Mouse (Mus musculus): Measurements from ENCODE around the gene Aen.

The Aen gene

DNA sequence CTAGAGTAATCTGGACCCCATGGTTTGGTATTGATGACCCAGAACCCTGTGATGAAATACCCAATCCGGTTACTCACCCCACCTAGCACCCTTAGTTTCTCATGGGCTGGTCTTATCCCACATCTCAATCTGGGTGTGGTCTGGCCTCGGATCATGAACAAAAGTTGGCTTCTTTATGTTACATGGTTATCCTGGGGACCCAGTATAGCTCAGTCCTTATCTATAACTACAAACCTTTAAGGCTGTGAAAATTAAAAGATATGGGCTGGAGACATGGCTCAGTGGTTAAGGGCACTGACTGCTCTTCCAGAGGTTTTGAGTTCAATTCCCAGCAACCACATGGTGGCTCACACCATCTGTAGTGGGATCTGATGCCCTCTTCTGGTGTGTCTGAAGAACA, 46.9 kb downstream of the Aen start:
- no peak for DNase-seq

DNA sequence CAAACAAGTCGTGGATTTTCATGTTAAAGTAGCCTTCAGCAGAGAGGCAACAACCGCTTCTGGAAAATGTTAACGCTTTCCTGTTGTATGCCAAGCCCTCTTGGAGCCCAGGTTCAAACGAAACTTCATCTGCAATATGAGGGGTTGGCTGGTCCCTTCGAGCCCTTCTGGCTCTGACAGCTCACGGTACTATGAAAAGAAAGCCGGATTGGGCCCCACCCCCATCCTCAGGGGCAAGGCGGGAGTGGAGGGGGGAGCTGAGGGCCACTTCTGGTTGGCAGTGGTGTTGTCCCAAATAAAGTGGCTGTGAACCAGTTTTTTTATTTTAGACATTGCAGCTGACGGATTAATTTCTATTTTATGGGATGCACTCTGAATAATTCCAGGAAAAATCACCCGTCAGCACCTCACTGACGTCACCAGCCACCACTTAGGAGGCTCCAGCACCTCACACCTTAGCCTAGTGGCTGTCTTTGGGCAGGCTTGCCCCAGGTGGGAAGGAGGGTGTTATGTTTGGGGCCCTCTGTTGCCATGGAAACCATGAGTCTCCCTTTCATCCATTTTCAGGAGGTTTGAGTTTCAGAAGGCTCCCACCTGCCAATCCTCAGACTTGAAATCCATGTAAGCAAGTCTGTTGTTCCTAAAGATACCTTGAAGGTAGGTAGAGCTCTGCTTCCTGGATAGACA, 58.4 kb downstream of the Aen start:
- no peak for DNase-seq

DNA sequence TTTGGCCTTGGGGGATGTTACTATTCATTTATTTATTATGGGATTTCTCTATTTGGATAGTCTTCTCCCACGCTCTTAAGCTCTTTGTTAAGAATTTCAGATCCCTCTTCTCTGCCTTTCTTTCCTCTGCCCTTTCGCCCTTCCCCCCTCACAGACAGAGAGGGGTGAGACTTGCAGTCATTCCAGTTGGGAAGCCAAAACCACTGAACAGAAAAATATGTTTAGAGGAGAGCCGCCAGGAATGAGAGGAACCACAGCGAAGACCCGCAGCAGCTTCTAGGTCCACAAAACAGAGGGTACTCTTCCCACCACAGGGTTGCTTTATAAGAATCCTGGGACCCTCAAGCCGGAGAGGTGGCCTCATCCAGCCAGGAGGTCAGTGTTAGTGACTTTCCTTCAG, 59.0 kb downstream of the Aen start:
- no peak for DNase-seq

DNA sequence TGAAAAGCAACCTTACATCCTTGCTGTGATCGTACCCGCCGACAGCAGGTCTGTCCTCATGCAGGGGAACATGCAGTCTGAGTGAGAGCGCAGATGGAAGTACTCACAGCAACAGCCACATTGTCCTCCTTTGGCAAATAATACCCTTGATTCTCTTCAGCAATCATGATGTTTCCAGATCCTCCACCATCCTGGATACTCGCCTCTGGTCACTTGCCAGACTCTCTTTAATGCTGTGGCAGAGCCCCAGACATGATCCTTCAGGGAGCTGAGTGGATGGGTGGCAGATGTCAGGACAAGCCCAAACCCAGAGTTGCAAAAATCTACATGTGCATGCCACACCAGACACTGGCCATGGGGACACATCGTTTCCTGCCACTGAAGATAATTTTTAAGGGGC, 59.4 kb downstream of the Aen start:
- DNase-seq, result no peak

DNA sequence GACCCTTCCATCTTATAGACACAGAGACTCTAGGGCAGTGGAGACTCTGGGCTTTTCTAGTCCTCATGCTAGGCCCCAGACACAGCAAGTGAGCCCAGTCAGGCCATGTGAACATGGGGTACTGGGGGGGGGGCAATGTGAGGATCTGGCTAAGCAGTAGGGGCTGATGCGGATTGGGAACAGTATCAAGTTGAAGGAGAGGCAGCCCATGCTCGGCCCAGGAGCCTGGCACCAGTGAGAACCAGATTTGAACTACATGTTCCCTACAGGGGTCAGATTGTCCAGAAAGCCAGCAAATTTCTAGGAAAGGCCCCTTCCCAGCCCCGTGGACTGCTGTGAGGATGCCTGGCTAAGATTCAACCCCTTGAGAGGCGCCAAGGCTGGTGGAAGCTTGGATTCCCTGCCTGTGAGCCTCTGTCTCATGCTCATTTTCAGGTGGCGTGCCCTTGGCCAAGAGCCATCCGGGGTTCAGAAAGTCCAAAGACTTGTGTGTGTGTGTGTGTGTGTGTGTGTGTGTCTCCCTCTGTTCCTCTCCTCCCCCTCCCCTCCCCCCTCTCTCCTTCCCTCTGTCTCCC, 62.9 kb downstream of the Aen start:
- peak; percentile 37 to 79 for DNase-seq

Measured in kidney, postnatal 36 days (tissue).